Mouse (Mus musculus) liver, postnatal 0 days (tissue): Measurements from ENCODE around the gene Scarf1. TPM values are rescaled to one million over a fixed set of nuclear protein-coding genes. Genes with fewer than 3 reads are reported as not detected.

Experiments
- ATAC-seq: fragments of 200-750 bp; cut with Nextera tagmentation; 2 replicates; pipeline ENCODE4 v1.8.0; 2017; ENCODE audit warnings: mild to moderate bottlenecking, moderate library complexity
- DNase-seq: peaks from one replicate; pipeline ENCODE4 v3.0.0-alpha.2; 2016
- H3K27ac ChIP-seq: fragments of 300-500 bp; sonication (generic); 2 replicates; pipeline ENCODE4 v1.5.1; 2014; ENCODE audit warnings: antibody characterized with exemption, moderate library complexity, mild to moderate bottlenecking, low read depth
- H3K27me3 ChIP-seq: fragments of 300-500 bp; sonication (generic); 2 replicates; pipeline ENCODE4 v1.6.1; 2014; ENCODE audit warnings: low read length, control low read depth, mixed read lengths; ENCODE audit not compliant: insufficient read depth
- H3K36me3 ChIP-seq: fragments of 300-500 bp; sonication (generic); replicated peaks from 2 replicates; pipeline ENCODE4 v1.6.1; 2014; ENCODE audit warnings: mild to moderate bottlenecking, control low read depth, low read length, moderate library complexity, mixed read lengths; ENCODE audit not compliant: insufficient read depth
- H3K4me1 ChIP-seq: fragments of 300-500 bp; sonication (generic); 2 replicates; pipeline ENCODE4 v1.6.1; 2014; ENCODE audit warnings: antibody characterized with exemption, mild to moderate bottlenecking, control low read depth; ENCODE audit not compliant: insufficient read depth
- H3K4me2 ChIP-seq: fragments of 300-500 bp; sonication (generic); 2 replicates; pipeline ENCODE4 v1.6.1; 2014; ENCODE audit warnings: low read depth, mild to moderate bottlenecking, low read length, moderate library complexity, mixed read lengths
- H3K4me3 ChIP-seq: fragments of 300-500 bp; sonication (generic); 2 replicates; pipeline ENCODE4 v1.5.1; 2014; ENCODE audit warnings: low read depth, low read length
- H3K9ac ChIP-seq: fragments of 300-500 bp; sonication (generic); replicated peaks from 2 replicates; pipeline ENCODE4 v1.6.1; 2014; ENCODE audit warnings: mild to moderate bottlenecking, moderate library complexity
- H3K9me3 ChIP-seq: fragments of 300-500 bp; sonication (generic); 2 replicates; pipeline ENCODE4 v1.6.1; 2016; ENCODE audit warnings: mild to moderate bottlenecking, control low read depth, low read length, mixed read lengths
- CTCF ChIP-seq: sonication (generic); IDR thresholded peaks from 2 replicates; pipeline ENCODE4 v1.5.1; 2016; ENCODE audit warnings: antibody characterized with exemption, low read depth
- EP300 ChIP-seq: IDR thresholded peaks from 2 replicates; pipeline ENCODE4 v1.6.1; 2016; ENCODE audit warnings: antibody characterized with exemption, low read depth, mild to moderate bottlenecking
- WGBS: fragments of 180-500 bp; shearing (Covaris S2); extraction: QIAGEN DNeasy Blood & Tissue Kit; methylation state at CpG from one replicate; pipeline ENCODE4 v1.1.7; 2014; ENCODE audit not compliant: insufficient replicate concordance; 5-methylcytosine and 5-hydroxymethylcytosine counted together
- polyA plus RNA-seq: library from polyadenylated mRNA; unstranded; fragments of >200 nt; fragmentation: Nextera tagmentation; extraction: Ambion mirVana; gene quantifications from 2 replicates; pipeline ENCODE4 v1.2.1, GENCODE M21; 2015

The Scarf1 gene
- polyA plus RNA-seq, 1 experiment from 2014 or later = 3.1 TPM

GRCm38 (mm10) chr11:75519834-75520633 is 6.7 kb downstream of the Scarf1 start:
- 82% methylated on average over 15 of the region's 15 CpGs for WGBS
- no peaks in the 10 kb centered on the region for H3K9me3 ChIP-seq
- no peaks in the 10 kb centered on the region for H3K4me1 ChIP-seq
- no peak overlapping the region for H3K4me3 ChIP-seq
- no peak overlapping the region for H3K27ac ChIP-seq
- H3K9ac ChIP-seq = no peak overlapping the region
- H3K4me2 ChIP-seq = no peak overlapping the region
- H3K27me3 ChIP-seq = no peaks in the 10 kb centered on the region
- TF ChIP-seq EP300 (no peak), CTCF (no peak)
- DNase-seq (no peak), ATAC-seq (no peak)
- peaks cover 8% of the 10 kb centered on the region; the same call in 1 of the 2 replicates for H3K36me3 ChIP-seq

GRCm38 (mm10) chr11:75521609-75522008 is 8.3 kb downstream of the Scarf1 start:
- 80% methylated on average over 4 of the region's 4 CpGs for WGBS
- no peak for TF ChIP-seq EP300
- Histone ChIP-seq H3K27ac (no peak overlapping the region), H3K4me1 (no peaks in the 10 kb centered on the region), H3K4me3 (no peak overlapping the region), H3K36me3 (peaks cover 5% of the 10 kb centered on the region; the same call in 1 of the 2 replicates), H3K27me3 (no peaks in the 10 kb centered on the region), H3K9me3 (no peaks in the 10 kb centered on the region), H3K4me2 (no peak overlapping the region), H3K9ac (no peak overlapping the region)
- ATAC-seq = no peak
- DNase-seq = no peak

DNA sequence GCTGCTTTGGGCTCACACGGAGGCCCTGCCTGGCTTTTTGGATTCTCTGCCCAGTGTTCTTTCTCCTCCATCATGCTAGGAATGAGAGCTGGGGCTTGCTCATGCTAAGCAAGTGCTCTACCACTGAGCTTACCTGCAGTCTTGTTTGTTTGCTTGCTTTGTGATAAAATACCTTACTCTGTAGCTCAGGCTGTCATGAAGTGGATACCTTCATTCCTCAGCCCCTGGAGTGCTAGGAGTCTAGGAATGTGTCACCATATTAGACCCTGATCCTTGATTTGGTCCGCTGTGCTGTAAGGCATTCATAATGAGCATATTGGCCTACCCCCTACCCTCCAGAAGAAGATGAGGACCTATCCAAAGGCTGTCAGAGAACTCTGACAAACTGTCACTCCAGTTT is 9.5 kb downstream of the Scarf1 start:
- DNase-seq (no peak), ATAC-seq (no peak)
- Histone ChIP-seq H3K4me2 (no peak overlapping the region), H3K36me3 (peaks cover 3% of the 10 kb centered on the region; the same call in 1 of the 2 replicates), H3K4me3 (no peak overlapping the region), H3K9ac (no peak overlapping the region), H3K27ac (no peak overlapping the region), H3K4me1 (no peaks in the 10 kb centered on the region), H3K9me3 (no peaks in the 10 kb centered on the region), H3K27me3 (no peaks in the 10 kb centered on the region)
- 81% methylated on average over 2 of the region's 2 CpGs for WGBS
- TF ChIP-seq CTCF (no peak), EP300 (no peak)

DNA sequence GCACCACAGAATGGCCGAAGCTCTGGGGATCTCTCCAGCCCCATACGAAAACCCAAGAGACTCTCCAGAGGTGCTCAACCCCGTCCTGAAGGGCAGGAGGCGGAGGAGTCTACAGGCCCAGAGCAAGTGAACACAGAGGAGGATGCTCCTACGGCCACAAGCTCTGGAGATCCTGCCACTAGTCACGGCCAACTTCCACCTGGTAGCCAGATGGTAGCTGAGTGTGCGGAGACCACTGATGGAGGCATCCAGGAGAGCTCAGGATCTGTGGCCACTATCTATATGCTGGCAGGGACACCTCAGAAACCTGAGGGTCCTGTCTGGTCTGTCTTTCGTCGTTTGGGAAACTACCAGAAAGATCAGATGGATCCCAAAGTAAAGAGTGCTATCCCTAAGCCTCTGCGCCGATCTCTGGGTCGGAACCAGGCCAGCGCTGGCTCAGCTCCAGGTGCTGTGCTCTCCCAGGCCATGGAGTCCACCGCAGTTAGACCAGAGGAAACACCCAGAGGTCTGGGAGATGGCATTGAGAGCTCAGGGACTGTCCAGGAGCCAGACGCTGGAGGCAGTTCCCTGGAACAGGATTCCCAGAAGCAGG is 12.3 kb downstream of the Scarf1 start:
- Histone ChIP-seq H3K9me3 (no peaks in the 10 kb centered on the region), H3K27ac (no peak overlapping the region), H3K9ac (no peak overlapping the region), H3K36me3 (peaks cover 3% of the 10 kb centered on the region; the same call in 1 of the 2 replicates), H3K4me2 (no peak overlapping the region), H3K4me1 (0 out of 2 replicates have a peak, but pooled peaks cover under 1% of the 10 kb centered on the region), H3K27me3 (no peaks in the 10 kb centered on the region), H3K4me3 (no peak overlapping the region)
- DNase-seq (no peak), ATAC-seq (no peak)
- TF ChIP-seq EP300 (no peak), CTCF (no peak)
- 76% methylated on average over 15 of the region's 15 CpGs for WGBS

DNA sequence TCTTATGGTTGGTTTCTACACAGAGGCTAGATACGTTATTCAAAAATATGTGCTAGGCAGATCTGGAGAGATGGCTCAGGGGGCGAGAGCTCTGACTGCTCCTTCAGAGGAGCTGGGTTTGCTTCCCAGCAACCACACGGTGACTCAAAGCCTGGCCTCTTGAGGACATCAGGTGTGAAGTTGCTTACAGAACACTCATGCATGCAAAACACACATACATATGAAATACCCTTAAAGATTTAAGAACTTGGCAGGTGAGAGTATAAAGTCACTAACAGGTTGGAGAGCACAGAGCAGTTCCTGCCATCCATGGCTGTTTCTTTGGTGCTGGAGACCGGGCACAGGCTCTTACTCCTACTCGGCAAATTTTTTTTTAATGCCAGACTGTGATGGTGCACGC is 13.6 kb downstream of the Scarf1 start:
- Histone ChIP-seq H3K36me3 (peaks cover 2% of the 10 kb centered on the region; the same call in 1 of the 2 replicates), H3K27me3 (no peaks in the 10 kb centered on the region), H3K9me3 (no peaks in the 10 kb centered on the region), H3K4me1 (peaks cover 9% of the 10 kb centered on the region), H3K4me2 (no peak overlapping the region), H3K4me3 (no peak overlapping the region), H3K9ac (no peak overlapping the region), H3K27ac (no peak overlapping the region)
- WGBS = 78% methylated on average over 6 of the region's 6 CpGs
- TF ChIP-seq EP300 (no peak), CTCF (no peak)
- DNase-seq (no peak), ATAC-seq (no peak)

DNA sequence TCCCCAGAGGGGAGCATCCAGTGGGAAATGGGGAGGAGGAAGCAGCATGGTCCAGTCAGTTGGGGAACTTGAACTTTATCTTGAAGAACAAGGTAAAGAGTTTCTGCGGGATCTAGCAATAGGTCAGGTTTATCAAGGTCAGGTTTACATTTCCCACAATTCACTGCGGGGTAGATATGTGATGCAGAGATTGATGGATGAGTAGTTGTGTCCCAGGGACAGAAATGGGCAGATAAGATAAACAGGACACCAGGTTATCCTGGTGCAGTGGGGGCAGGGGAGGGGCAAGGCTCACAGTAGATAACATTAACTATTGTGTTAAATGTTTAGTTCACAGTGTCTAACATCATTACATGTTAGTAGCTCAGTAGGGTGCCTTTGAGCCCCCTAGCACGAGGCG is 16.4 kb downstream of the Scarf1 start:
- WGBS = 50% methylated on average over 4 of the region's 4 CpGs
- TF ChIP-seq EP300 (no peak), CTCF (no peak)
- H3K9me3 ChIP-seq = no peaks in the 10 kb centered on the region
- no peaks in the 10 kb centered on the region; the same call in 1 of the 2 replicates for H3K36me3 ChIP-seq
- no peak overlapping the region for H3K4me2 ChIP-seq
- no peak for ATAC-seq
- no peaks in the 10 kb centered on the region for H3K27me3 ChIP-seq
- DNase-seq = no peak
- H3K27ac ChIP-seq = no peak overlapping the region
- H3K4me3 ChIP-seq = no peak overlapping the region
- peaks cover 13% of the 10 kb centered on the region for H3K4me1 ChIP-seq
- H3K9ac ChIP-seq = no peak overlapping the region
